Mouse (Mus musculus) E14TG2a.4 (cell line): ENCODE measurements at regions not wholly inside any gene's neighbourhood (a gene's known extent, or its start where the extent isn't known, plus 50 kb on each side); places are given as distances from the start of the nearest gene placed in this dataset.
"Not testable (repeated sequence)": the region's sequence is repeated elsewhere in the genome, so short reads cannot be mapped to it uniquely, and the experiment has no call there.

Experiments used
- H3K27me3 ChIP-seq: 2 replicates; pipeline ENCODE4 v1.6.1; 2014; ENCODE audit warnings: low read length, control low read depth; ENCODE audit not compliant: insufficient read depth
- H3K36me3 ChIP-seq: 2 replicates; pipeline ENCODE4 v1.6.1; 2014; ENCODE audit warnings: low read length, control low read depth; ENCODE audit not compliant: insufficient read depth
- H3K4me1 ChIP-seq: replicated peaks from 2 replicates; pipeline ENCODE4 v1.6.1; 2014; ENCODE audit warnings: low read depth, low read length, control low read depth
- H3K4me3 ChIP-seq: replicated peaks from 2 replicates; pipeline ENCODE4 v1.5.1; 2014; ENCODE audit warnings: mild to moderate bottlenecking, low read length
- H3K9me3 ChIP-seq: 2 replicates; pipeline ENCODE4 v1.6.1; 2014; ENCODE audit warnings: low read length, control low read depth
- CTCF ChIP-seq: conservative IDR thresholded peaks from 2 replicates; pipeline ENCODE4 v1.5.1; 2014; ENCODE audit warnings: low read length
- NANOG ChIP-seq: IDR thresholded peaks from 2 replicates; pipeline ENCODE4 v1.6.1; 2014; ENCODE audit warnings: borderline replicate concordance, low read length, mixed read lengths
- POU5F1 ChIP-seq: IDR thresholded peaks from 2 replicates; pipeline ENCODE4 v1.6.1; 2014; ENCODE audit warnings: low read length, borderline replicate concordance

DNA sequence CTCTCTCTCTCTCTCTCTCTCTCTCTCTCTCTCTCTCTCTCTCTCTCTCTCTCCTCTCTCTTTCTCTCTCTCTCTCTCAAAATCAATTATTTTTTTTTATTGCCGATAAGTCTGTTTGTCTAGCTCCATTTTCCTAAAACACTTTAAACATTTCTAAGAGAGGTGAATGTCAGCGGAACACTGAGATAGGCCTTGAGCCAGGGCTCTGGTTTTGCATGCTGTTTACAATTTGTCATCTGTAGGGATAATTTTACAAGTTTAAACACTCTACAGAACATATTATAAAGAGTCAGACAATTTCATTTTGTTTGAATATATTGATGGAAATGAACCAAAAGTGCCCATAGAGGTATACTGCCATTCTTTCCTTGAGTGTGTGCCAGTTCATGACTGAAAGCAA is 736.2 kb downstream of the Cdh8 start:
- Histone ChIP-seq H3K4me1 (no peaks in the 10 kb centered on the region), H3K9me3 (no peaks in the 10 kb centered on the region), H3K4me3 (no peak overlapping the region), H3K36me3 (no peaks in the 10 kb centered on the region), H3K27me3 (no peaks in the 10 kb centered on the region)
- no peak for TF ChIP-seq POU5F1

DNA sequence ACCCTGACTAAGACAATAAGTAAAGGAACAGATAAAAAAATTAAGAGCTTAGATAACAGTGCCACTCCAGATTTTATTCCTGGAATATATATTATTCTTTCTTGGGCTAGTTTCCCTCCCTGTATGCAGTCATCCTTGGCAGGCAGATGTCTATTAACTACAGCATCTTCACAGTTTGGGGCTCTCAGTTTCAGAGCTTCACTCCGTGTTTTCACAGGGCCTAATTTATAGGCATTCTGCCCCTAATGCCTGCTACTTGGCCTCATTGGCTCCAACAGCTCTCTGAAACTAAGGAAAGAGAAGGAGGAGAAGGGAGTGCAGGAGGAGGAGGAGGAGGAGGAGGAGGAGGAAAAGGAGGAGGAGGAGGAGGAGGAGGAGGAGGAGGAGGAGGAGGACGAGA is 757.0 kb downstream of the Cdh8 start:
- Histone ChIP-seq H3K9me3 (no peaks in the 10 kb centered on the region), H3K36me3 (no peaks in the 10 kb centered on the region), H3K4me3 (no peak overlapping the region), H3K27me3 (no peaks in the 10 kb centered on the region), H3K4me1 (no peaks in the 10 kb centered on the region)
- TF ChIP-seq POU5F1 (no peak), CTCF (no peak), NANOG (no peak)

GRCm38 (mm10) chr8:98652316-98652715 is 764.0 kb downstream of the Cdh8 start:
- H3K9me3 ChIP-seq, H3K4me1 ChIP-seq, H3K4me3 ChIP-seq, H3K36me3 ChIP-seq, H3K27me3 ChIP-seq: not testable (repeated sequence)

DNA sequence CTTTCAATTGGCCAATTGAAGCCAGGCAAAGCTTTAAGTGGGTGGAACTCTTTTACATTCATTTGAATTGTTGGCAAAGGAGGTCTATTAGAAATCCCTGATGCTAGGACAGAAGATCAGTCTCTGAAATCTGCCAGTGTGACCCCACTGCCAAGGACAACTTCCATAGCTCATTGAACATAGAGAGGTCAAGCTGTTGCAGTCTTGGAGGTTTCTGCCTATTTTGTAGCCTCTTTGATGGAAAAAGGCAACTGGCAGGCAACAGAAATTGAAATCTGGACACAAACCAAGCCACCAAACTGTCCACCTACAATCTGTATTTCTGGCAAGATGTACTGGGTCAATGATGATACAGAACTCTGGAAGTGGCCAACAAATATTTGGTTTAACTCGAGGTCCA is 765.3 kb downstream of the Cdh8 start:
- Histone ChIP-seq H3K4me3 (no peak overlapping the region), H3K9me3 (no peaks in the 10 kb centered on the region), H3K4me1 (0 out of 2 replicates have a peak, but pooled peaks cover 7% of the 10 kb centered on the region), H3K27me3 (no peaks in the 10 kb centered on the region), H3K36me3 (no peaks in the 10 kb centered on the region)
- no peak for TF ChIP-seq POU5F1
- TF ChIP-seq CTCF, result no peak
- TF ChIP-seq NANOG, result no peak

GRCm38 (mm10) chr8:98628151-98628550 is 788.1 kb downstream of the Cdh8 start:
- no peaks in the 10 kb centered on the region for H3K27me3 ChIP-seq
- no peak overlapping the region for H3K4me3 ChIP-seq
- H3K9me3 ChIP-seq, result no peaks in the 10 kb centered on the region
- TF ChIP-seq CTCF (no peak), POU5F1 (no peak), NANOG (no peak)
- H3K4me1 ChIP-seq, result no peaks in the 10 kb centered on the region
- H3K36me3 ChIP-seq, result no peaks in the 10 kb centered on the region

GRCm38 (mm10) chr8:98613834-98614428 is 802.3 kb downstream of the Cdh8 start:
- Histone ChIP-seq H3K9me3 (no peaks in the 10 kb centered on the region), H3K36me3 (no peaks in the 10 kb centered on the region), H3K4me3 (no peak overlapping the region), H3K27me3 (no peaks in the 10 kb centered on the region), H3K4me1 (no peaks in the 10 kb centered on the region)
- TF ChIP-seq NANOG, result no peak
- no peak for TF ChIP-seq POU5F1
- no peak for TF ChIP-seq CTCF

GRCm38 (mm10) chr8:98572597-98573514 is 843.4 kb downstream of the Cdh8 start:
- Histone ChIP-seq H3K27me3 (no peaks in the 10 kb centered on the region), H3K36me3 (no peaks in the 10 kb centered on the region), H3K9me3 (no peaks in the 10 kb centered on the region), H3K4me1 (peaks cover 11% of the 10 kb centered on the region; the same call in 1 of the 2 replicates), H3K4me3 (no peak overlapping the region)
- TF ChIP-seq NANOG, result 0 out of 2 replicates have a peak, but pooled peaks have one; percentile 11
- TF ChIP-seq CTCF, result no peak
- no peak for TF ChIP-seq POU5F1

- Histone ChIP-seq H3K9me3 (no peaks in the 10 kb centered on the region), H3K4me1 (no peaks in the 10 kb centered on the region), H3K27me3 (no peaks in the 10 kb centered on the region), H3K4me3 (no peak overlapping the region), H3K36me3 (no peaks in the 10 kb centered on the region)
- TF ChIP-seq NANOG (no peak), POU5F1 (no peak), CTCF (no peak)
Observed at GRCm38 (mm10) chr8:98566661-98567060, 849.6 kb downstream of the Cdh8 start.

DNA sequence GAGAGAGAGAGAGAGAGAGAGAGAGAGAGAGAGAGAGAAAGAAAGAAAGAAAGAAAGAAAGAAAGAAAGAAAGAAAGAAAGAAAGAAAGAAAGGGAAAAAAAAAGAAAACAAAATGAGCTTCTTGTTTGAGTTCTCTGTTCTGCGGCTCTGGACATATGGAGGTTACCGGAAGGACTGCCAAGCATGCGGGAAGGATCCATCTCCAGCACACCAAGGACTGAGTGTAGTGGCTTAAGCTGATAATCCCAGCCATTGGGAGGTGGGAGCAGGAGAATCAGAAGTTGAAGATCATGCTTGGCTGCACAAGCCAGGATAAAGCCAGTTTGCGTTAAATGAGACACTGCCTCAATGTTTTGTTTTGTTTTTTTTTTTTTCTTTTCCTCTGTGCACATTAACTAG is 897.8 kb downstream of the Cdh8 start:
- Histone ChIP-seq H3K36me3 (no peaks in the 10 kb centered on the region), H3K9me3 (no peaks in the 10 kb centered on the region), H3K27me3 (no peaks in the 10 kb centered on the region), H3K4me3 (no peak overlapping the region), H3K4me1 (peaks cover 11% of the 10 kb centered on the region; the same call in 1 of the 2 replicates)
- TF ChIP-seq NANOG (no peak), CTCF (no peak), POU5F1 (no peak)
